Mouse (Mus musculus) G1E (cell line): Measurements from ENCODE around the gene H1fnt.

ENCODE experiments used
- CTCF ChIP-seq: IDR thresholded peaks from 2 replicates; pipeline ENCODE4 v1.5.1; 2012; ENCODE audit warnings: low read depth, low read length, inconsistent platforms, mixed read lengths
- GATA1 ChIP-seq: IDR thresholded peaks from 2 replicates; pipeline ENCODE4 v1.6.1; 2012; ENCODE audit warnings: borderline replicate concordance, low read length, inconsistent platforms, mixed read lengths
- GATA2 ChIP-seq: IDR thresholded peaks from 2 replicates; pipeline ENCODE4 v1.6.1; 2012; ENCODE audit warnings: low read depth, low read length, inconsistent platforms, borderline replicate concordance
- POLR2AphosphoS5 ChIP-seq: IDR thresholded peaks from 2 replicates; pipeline ENCODE4 v1.6.1; 2012; ENCODE audit warnings: low read depth, low read length, inconsistent platforms; ENCODE audit not compliant: insufficient replicate concordance
- TAL1 ChIP-seq: conservative IDR thresholded peaks from 2 replicates; pipeline ENCODE4 v1.6.1; 2012; ENCODE audit warnings: low read depth, low read length, inconsistent platforms, mixed read lengths

- TF ChIP-seq CTCF: no peak
- no peak for TF ChIP-seq GATA1
- TF ChIP-seq POLR2AphosphoS5: no peak
- no peak for TF ChIP-seq TAL1
- TF ChIP-seq GATA2: no peak
Observed at GRCm38 (mm10) chr15:98257776-98258175, 683 bp upstream of the H1fnt start.
